ENCODE assay signal across 9 mouse cellular contexts in the genomic region with DNA sequence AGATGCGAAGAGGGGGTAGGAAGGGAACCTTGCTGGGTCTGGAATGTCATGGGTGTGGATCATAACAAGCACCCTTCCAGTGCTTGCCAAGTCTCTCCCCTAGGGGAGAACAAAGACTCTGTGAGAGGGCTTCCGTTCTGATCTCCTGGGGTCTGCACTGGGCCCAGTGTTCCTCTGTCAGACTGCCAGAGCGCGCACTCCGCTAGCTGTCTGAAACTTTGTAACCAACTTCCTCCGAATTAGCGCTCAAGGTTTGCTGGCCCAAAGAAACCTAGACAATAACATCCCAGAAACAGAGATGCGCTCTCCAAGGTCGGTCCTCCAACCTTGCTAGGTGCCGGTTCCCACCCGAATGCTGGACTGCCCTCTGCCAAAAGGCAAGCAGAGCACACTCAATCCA.
DNase-seq lines count a peak whose midpoint lies in the region; ATAC-seq lines count a peak whose summit lies in the region.
"Had no signal": no experiment of that assay in that cellular context is flagged by ENCODE, and none has a peak within 500 bp of the region (broad histone marks: within the 10 kb centered on the region; RNA-seq: fewer than 3 reads in every experiment).

No protein-coding gene starts in this region.

- DNase-seq in kidney, adult 9 months = peak; percentile 17
- no peak for DNase-seq in kidney, adult 18-20 months
- DNase-seq in neural tube, embryonic 10.5 days (ENCODE audit: extremely low spot score, low spot score) = peak; percentile 43
- no peak for DNase-seq in spleen, postnatal 36 days (ENCODE audit: low spot score in 2 of 2)
- no peak for DNase-seq in left cerebral cortex, postnatal 36 days (ENCODE audit: low spot score in 2 of 2)
- no peak for DNase-seq in cerebellum, adult 9-11 months

- no peak overlapping the region for H3K27ac ChIP-seq in kidney, embryonic 16.5 days (ENCODE audit: low read length)

- WGBS in kidney, embryonic 16.5 days = 16% methylated on average over 11 of the region's 11 CpGs

- H3K4me2 ChIP-seq in kidney, embryonic 16.5 days (replicated peaks; ENCODE audit: low read depth, low read length) = peak overlapping the region; percentile 24

- no peak overlapping the region for H3K4me3 ChIP-seq in kidney, embryonic 16.5 days (ENCODE audit: low read length)
- H3K4me3 ChIP-seq: erythroblast, embryonic 14.5 days had no signal

- H3K36me3 ChIP-seq in kidney, embryonic 16.5 days (ENCODE audit: insufficient read depth, low read length) = no peaks in the 10 kb centered on the region

- H3K9me3 ChIP-seq in kidney, embryonic 16.5 days (ENCODE audit: low read length) = no peaks in the 10 kb centered on the region

- intact Hi-C loops in left cerebral cortex, postnatal 36 days (cut with DNase I) = no loop called here

- 0 out of 2 replicates have a peak, but pooled peaks have one; percentile 29 for ATAC-seq in granulocyte monocyte progenitor cell, adult 5-6 weeks (replicated peaks; ENCODE audit: poor library complexity, severe bottlenecking)
- ATAC-seq in kidney, embryonic 16.5 days (ENCODE audit: low FRiP score, low TSS enrichment) = peak; percentile 55; the same call in 1 of the 2 replicates

- H3K9ac ChIP-seq in kidney, embryonic 16.5 days (replicated peaks; ENCODE audit: low read length) = no peak overlapping the region

- peaks cover 15% of the 10 kb centered on the region; the same call in 1 of the 2 replicates for H3K4me1 ChIP-seq in kidney, embryonic 16.5 days (ENCODE audit: insufficient read depth, low read length)

- peaks cover 7% of the 10 kb centered on the region for H3K27me3 ChIP-seq in kidney, embryonic 16.5 days (ENCODE audit: insufficient read depth, low read length)

Comparison
In these comparisons a context has a peak if more than half of its experiments do, and no peak if none do; other contexts are left out.
1. DNase-seq: peak in kidney, adult 9 months (single experiment) and neural tube, embryonic 10.5 days (single experiment); none in kidney, adult 18-20 months (single experiment), spleen, postnatal 36 days (0 of 2), left cerebral cortex, postnatal 36 days (0 of 2) and cerebellum, adult 9-11 months (single experiment).